Mouse (Mus musculus) midbrain, embryonic 15.5 days (tissue): ENCODE measurements around the gene Vdac1. TPM values are rescaled to one million over a fixed set of nuclear protein-coding genes. Genes with fewer than 3 reads are reported as not detected.

Experiments
- ATAC-seq: fragments of 200-750 bp; cut with Nextera tagmentation; replicated peaks from 2 replicates; pipeline ENCODE4 v1.8.0; 2017; ENCODE audit warnings: moderate TSS enrichment
- H3K27ac ChIP-seq: fragments of 300-500 bp; sonication (generic); 2 replicates; pipeline ENCODE4 v1.5.1; 2015; ENCODE audit warnings: mild to moderate bottlenecking, inconsistent platforms
- H3K27me3 ChIP-seq: fragments of 300-500 bp; sonication (generic); replicated peaks from 2 replicates; pipeline ENCODE4 v1.6.1; 2015; ENCODE audit warnings: inconsistent platforms
- H3K36me3 ChIP-seq: fragments of 300-500 bp; sonication (generic); replicated peaks from 2 replicates; pipeline ENCODE4 v1.6.1; 2015; ENCODE audit warnings: inconsistent platforms
- H3K4me1 ChIP-seq: fragments of 300-500 bp; sonication (generic); 2 replicates; pipeline ENCODE4 v1.6.1; 2015; ENCODE audit warnings: inconsistent platforms
- H3K4me2 ChIP-seq: fragments of 300-500 bp; sonication (generic); 2 replicates; pipeline ENCODE4 v1.6.1; 2015; ENCODE audit warnings: inconsistent platforms, mild to moderate bottlenecking, moderate library complexity
- H3K4me3 ChIP-seq: fragments of 300-500 bp; sonication (generic); 2 replicates; pipeline ENCODE4 v1.5.1; 2015; ENCODE audit warnings: mild to moderate bottlenecking, inconsistent platforms
- H3K9ac ChIP-seq: fragments of 300-500 bp; sonication (generic); 2 replicates; pipeline ENCODE4 v1.6.1; 2015; ENCODE audit warnings: mild to moderate bottlenecking, inconsistent platforms
- H3K9me3 ChIP-seq: fragments of 300-500 bp; sonication (generic); 2 replicates; pipeline ENCODE4 v1.6.1; 2016; ENCODE audit warnings: inconsistent platforms
- WGBS: fragments of 180-500 bp; shearing (Covaris S2); methylation state at CpG from one replicate; pipeline ENCODE4 v1.1.7; 2015; ENCODE audit warnings: mixed read lengths; 5-methylcytosine and 5-hydroxymethylcytosine counted together
- polyA plus RNA-seq: library from polyadenylated mRNA; unstranded; fragments of >200 nt; fragmentation: Nextera tagmentation; extraction: Ambion mirVana; gene quantifications from 2 replicates; pipeline ENCODE4 v1.2.1, GENCODE M21; 2015

Gene Vdac1
- 334 and 335 TPM in 2 replicates for polyA plus RNA-seq

DNA sequence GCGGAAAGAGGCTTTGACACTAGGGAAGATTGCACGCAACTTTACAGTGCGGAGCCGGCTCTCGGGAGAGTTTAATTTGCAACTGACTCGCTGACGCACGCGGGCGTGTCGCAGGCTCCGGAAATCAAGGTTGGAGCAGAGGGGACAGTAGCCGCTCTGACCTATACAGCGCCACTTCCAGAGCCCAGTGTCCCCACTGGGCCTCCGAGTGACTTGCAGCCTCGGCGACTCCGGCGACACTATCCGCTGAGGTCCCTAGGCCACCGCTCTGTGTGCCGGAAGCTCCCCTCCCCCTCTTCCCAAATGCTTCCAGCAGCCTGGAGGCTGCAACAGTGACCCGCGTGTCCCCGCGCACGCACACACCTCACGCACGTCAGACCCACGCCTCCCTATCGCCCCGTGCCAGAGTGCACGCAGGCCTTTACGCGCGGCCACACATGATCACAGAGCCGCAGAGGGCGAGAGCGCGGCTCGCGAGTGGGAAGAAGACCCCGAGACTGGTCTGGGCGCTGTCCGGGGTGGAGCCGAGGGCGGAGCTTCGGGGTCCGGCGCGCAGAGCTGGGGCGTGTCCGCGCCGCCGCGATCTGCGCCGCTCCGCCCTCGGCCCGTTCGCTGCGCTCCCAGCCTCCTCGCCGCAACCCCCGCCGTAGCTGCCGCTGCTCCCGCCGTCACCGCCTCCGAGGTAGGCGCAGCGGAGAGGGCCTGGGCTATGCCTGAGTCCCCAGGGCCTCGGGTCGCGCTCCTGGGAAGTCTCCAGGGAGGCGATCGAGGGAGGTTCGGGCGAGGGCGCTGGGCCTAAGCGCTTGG is at the start of gene Vdac1:
Vdac1 (plus strand) TSS at position 390 of the 807 bp plus-strand sequence.
- Histone ChIP-seq H3K36me3 (no peaks in the 10 kb centered on the region), H3K27ac (peak within 1 kb of the TSS; percentile 90), H3K9ac (peak within 1 kb of the TSS; percentile 94), H3K27me3 (no peaks in the 10 kb centered on the region), H3K4me1 (peaks cover 43% of the 10 kb centered on the region), H3K4me2 (peak within 1 kb of the TSS; percentile 86), H3K4me3 (peak within 1 kb of the TSS; percentile 94), H3K9me3 (no peaks in the 10 kb centered on the region)
- ATAC-seq, result peak; percentile 96
- under 1% methylated on average over 84 of the region's 84 CpGs for WGBS

DNA sequence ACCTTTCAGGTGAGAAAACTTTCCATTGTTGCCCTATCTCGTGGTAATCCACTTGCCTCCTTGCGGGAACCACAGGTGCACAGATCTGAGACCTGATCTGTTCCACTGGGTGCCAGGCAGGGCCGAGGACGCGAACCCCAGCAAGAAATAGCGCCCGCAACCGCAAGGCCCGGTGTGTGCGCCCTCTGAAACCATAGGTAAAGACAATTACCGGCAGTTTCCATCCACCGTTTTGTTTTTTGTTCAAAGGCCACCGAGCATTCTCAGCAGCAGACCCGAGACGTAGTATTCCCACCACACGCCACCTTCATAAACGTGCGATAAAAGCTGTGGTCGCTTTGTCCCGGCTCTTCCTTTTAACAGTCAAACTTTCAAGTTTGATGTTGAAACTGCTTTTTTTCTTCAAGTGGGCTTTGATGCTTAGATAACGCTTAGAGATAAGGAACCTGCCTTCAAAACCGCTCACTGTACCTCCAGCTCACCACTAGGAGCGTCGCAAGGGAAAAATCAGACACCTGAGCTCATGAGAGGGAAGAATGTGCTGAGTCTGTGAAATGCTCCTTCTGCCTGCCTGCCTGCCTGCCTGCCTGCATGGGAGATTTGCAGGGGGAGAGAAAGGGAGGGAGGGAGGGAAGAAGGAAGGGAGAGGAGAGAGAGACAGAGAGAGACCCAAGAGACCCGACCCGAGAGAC is 46.4 kb upstream of the Vdac1 start:
- H3K36me3 ChIP-seq, result no peaks in the 10 kb centered on the region
- no peak overlapping the region for H3K27ac ChIP-seq
- 0 out of 2 replicates have a peak, but pooled peaks cover 4% of the 10 kb centered on the region for H3K4me1 ChIP-seq
- H3K4me3 ChIP-seq, result no peak overlapping the region
- H3K9me3 ChIP-seq, result no peaks in the 10 kb centered on the region
- H3K27me3 ChIP-seq, result no peaks in the 10 kb centered on the region
- peak overlapping the region; percentile 25; the same call in 1 of the 2 replicates for H3K4me2 ChIP-seq
- WGBS, result 17% methylated on average over 26 of the region's 26 CpGs
- no peak overlapping the region for H3K9ac ChIP-seq
- 0 out of 2 replicates have a peak, but pooled peaks have one; percentile 73 for ATAC-seq

DNA sequence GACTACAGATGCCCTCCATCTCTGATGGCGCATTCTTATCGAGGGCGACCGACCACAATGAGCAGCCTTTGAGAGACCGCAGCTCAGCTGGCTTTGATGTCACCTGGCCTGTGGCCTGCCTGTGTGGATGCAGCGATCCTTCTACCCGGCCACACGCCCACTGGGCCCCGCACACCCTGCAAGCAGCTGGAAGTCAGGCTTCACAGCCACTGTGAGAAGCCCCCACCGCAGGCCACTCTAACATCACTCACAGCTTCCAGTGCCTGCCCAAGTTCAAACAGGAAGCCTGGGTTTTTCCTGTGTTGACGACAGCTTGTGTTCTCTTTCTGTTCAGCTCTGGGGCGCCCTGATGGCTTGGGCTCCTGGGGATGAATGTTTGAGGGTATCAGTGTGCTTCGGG is 42.2 kb upstream of the Vdac1 start:
- Histone ChIP-seq H3K9ac (no peak overlapping the region), H3K9me3 (no peaks in the 10 kb centered on the region), H3K27ac (no peak overlapping the region), H3K4me2 (no peak overlapping the region), H3K36me3 (no peaks in the 10 kb centered on the region), H3K27me3 (no peaks in the 10 kb centered on the region), H3K4me3 (no peak overlapping the region), H3K4me1 (0 out of 2 replicates have a peak, but pooled peaks cover 4% of the 10 kb centered on the region)
- 72% methylated on average over 13 of the region's 13 CpGs for WGBS
- ATAC-seq, result no peak

DNA sequence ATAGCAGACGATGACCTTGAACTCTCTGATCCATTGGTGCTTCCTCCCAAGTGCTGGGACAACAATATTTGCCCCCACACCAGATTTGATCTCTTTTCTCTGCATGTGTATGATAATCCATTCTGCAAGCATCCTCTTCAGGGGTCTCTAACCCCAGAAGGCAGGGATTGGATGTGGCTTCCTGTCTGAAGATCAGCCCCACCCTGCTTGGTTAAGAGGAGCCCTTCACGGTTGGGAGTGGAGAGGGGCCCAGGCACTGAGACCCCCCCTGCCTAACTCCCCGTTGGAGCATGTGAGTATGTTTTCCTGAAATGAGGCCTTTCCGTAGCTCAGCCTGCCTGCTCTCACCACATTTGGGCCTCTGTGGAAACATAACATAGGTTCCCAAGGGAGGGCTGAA is 41.0 kb upstream of the Vdac1 start:
- Histone ChIP-seq H3K27ac (no peak overlapping the region), H3K36me3 (no peaks in the 10 kb centered on the region), H3K4me1 (no peaks in the 10 kb centered on the region), H3K27me3 (no peaks in the 10 kb centered on the region), H3K9me3 (no peaks in the 10 kb centered on the region), H3K4me3 (no peak overlapping the region), H3K9ac (no peak overlapping the region), H3K4me2 (no peak overlapping the region)
- no peak for ATAC-seq
- WGBS, result 80% methylated on average over 4 of the region's 4 CpGs

DNA sequence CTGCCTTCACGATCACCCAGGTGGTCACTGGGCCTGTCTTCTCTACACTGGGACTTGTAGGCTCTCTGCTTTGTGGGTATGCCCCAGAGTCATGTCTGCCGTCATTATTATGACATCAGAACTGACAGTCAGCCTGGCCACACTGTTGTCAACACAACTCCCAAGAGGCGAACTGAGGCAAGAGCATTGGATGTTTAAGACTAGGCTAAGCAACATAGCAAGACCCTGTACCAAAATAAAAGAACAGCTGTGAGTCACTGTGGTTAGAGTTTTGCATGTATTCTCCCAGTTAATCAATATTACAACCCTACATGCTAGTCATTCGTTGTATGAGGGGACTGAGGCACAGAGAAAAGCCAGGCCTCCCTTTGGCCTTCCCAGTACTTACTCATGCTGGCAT is 40.1 kb upstream of the Vdac1 start:
- no peak overlapping the region for H3K4me2 ChIP-seq
- H3K27me3 ChIP-seq, result no peaks in the 10 kb centered on the region
- no peak overlapping the region for H3K4me3 ChIP-seq
- H3K4me1 ChIP-seq, result no peaks in the 10 kb centered on the region
- no peaks in the 10 kb centered on the region for H3K9me3 ChIP-seq
- no peak for ATAC-seq
- 87% methylated on average over 4 of the region's 4 CpGs for WGBS
- no peak overlapping the region for H3K9ac ChIP-seq
- no peak overlapping the region for H3K27ac ChIP-seq
- no peaks in the 10 kb centered on the region for H3K36me3 ChIP-seq

DNA sequence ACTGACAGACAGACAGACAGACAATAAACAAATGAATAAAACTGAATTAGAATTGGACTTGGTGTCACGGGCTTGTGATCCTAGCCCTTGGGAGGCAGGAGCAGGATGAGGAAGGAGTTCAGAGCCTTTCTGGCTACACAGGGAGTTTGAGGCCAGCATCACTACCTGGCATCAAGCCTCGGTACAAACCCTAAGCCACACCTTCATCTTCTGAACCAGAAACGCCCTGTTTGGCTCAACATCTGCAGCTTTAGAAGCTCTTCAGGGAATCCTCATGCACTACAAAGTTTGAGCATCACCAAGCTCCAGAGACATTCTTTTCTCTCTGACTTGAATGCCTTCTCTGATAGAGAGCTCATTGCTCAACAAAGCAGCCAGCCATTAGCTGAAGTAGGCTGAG is 39.1 kb upstream of the Vdac1 start:
- Histone ChIP-seq H3K4me2 (no peak overlapping the region), H3K4me3 (no peak overlapping the region), H3K27me3 (no peaks in the 10 kb centered on the region), H3K36me3 (no peaks in the 10 kb centered on the region), H3K9me3 (no peaks in the 10 kb centered on the region), H3K9ac (no peak overlapping the region), H3K4me1 (no peaks in the 10 kb centered on the region), H3K27ac (no peak overlapping the region)
- 69% methylated on average over 3 of the region's 3 CpGs for WGBS
- ATAC-seq, result no peak

DNA sequence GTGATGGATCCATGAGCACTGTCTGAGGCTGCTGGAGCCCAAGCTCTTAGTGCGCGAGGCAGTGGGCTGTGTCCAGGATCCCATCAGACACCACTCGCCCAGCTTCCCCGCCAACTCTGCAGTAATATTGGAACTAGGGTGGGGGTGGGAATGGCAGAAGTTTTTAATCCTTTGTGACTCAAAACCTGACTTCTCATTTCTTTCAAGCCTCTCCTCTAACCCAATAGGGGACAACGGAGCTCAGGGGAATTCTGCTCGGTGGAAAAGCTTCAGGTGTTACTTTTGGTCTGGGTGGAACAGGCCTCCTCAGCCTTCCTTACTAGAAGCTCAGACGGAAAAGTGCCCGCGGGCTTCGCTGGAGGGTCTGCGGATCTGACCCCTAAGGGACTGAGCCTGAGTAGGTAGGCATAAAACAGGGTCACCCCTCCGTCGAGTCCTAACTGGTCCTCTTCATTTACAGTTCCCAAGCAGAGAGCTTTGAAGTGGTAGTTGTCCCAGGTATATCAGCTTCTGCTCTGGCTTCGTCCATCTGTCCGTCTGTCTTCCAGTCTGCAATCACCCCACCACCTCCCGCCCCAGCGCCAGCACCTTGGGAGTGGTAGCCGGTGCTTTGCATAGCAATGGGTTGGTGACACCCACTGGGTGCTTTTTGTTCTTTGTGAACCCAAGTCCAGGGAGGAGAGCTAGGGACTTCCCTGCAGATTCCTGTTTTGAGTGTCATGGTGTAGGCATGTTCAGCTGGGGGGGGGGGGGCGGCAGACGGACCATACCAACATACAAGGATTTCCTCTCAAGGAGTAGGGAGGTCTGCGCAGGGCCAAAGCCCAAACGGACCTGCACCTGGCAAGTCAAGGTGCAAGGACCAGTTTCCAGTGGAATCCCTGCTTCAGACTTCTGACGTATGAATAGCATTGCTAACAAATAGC is 36.0 kb upstream of the Vdac1 start:
- no peak overlapping the region for H3K27ac ChIP-seq
- H3K36me3 ChIP-seq, result no peaks in the 10 kb centered on the region
- H3K27me3 ChIP-seq, result no peaks in the 10 kb centered on the region
- ATAC-seq, result no peak
- WGBS, result 60% methylated on average over 23 of the region's 23 CpGs
- H3K4me1 ChIP-seq, result no peaks in the 10 kb centered on the region
- no peak overlapping the region for H3K9ac ChIP-seq
- H3K4me3 ChIP-seq, result no peak overlapping the region
- no peak overlapping the region for H3K4me2 ChIP-seq
- H3K9me3 ChIP-seq, result no peaks in the 10 kb centered on the region

DNA sequence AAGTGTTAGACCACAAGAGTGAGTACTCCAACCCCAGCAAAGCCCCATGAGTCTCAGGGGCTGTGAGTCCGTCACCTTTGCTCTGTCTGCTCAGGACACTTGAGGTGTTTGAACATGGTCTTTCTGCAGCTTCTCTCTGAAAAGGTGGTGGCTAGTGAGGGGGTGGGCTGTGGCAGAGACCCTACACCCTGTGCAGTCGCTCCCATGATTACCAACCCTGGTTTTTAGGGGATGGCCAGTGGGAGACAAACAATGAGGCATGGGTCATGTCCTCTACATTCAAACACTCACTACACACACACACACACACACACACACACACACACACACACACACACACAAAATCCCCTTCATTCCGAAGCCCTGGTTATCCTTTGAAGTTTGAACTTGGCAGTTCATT is 33.3 kb upstream of the Vdac1 start:
- WGBS, result 70% methylated on average over 3 of the region's 3 CpGs
- no peaks in the 10 kb centered on the region for H3K27me3 ChIP-seq
- ATAC-seq, result no peak

DNA sequence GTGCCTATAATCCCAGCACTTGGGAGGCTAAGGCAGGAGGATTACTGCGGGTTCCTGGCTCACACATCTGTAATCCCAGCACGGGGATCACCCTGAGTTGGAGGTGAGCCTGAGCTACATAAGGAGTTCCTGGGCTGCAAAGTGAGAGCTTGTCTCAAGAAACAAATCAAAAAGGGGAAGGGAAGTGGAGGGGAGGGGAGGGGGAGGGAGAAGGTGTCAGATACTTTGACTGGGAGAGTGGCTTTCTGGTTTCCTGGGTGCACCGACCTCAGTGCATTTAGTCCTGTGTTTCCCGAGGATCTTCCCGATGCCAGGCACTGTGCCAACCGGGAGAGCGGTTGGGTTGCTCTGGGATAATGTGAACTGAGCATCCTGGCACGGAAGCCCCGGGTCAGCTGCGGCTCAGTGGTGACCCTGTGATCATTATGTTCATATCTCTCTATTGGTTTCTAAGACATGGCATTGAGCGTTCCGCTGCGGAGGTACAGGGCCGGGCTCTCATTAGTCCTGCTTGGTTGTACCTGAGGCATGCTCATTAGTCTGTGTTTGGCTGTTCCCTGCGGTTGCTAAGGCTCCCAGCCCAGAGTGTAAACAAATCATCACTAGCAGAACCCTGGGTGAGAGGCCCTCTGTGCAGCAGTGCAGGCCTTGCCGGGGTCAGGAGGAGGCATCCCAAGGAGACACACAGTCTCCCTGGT is 28.1 kb upstream of the Vdac1 start:
- H3K27ac ChIP-seq, result peak overlapping the region; percentile 48
- no peak overlapping the region for H3K4me2 ChIP-seq
- H3K4me1 ChIP-seq, result peaks cover 6% of the 10 kb centered on the region
- 44% methylated on average over 16 of the region's 16 CpGs for WGBS
- no peak overlapping the region for H3K9ac ChIP-seq
- ATAC-seq, result peak; percentile 50; the same call in 1 of the 2 replicates
- no peaks in the 10 kb centered on the region for H3K36me3 ChIP-seq
- H3K4me3 ChIP-seq, result no peak overlapping the region
- no peaks in the 10 kb centered on the region for H3K9me3 ChIP-seq
- no peaks in the 10 kb centered on the region for H3K27me3 ChIP-seq

More for the DNA sequence above, 33.3 kb upstream of the Vdac1 start:
- no peak overlapping the region for H3K9ac ChIP-seq
- no peak overlapping the region for H3K4me3 ChIP-seq
- no peaks in the 10 kb centered on the region for H3K4me1 ChIP-seq
- no peaks in the 10 kb centered on the region for H3K36me3 ChIP-seq
- no peak overlapping the region for H3K4me2 ChIP-seq
- H3K9me3 ChIP-seq, result no peaks in the 10 kb centered on the region
- H3K27ac ChIP-seq, result no peak overlapping the region

DNA sequence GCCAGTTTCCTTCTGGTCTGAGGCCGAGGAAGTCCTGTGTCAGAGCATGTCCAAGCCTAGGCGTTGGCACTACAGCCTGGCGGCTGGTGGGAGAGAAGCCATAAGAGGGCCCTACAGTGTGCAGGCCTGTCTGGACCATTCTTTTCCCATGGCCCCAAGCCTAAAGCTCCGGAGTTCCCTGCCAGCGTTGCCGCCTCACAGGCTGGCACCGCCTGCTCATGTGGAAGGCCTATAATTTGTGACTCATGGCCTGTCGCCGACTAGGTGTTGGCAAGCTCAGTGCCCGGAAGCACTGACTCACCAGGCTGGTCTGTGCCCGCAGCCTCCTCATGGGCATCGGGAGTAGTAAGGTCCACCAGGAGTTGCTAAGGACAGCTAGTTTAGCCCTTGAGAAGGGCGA is 27.0 kb upstream of the Vdac1 start:
- Histone ChIP-seq H3K9ac (no peak overlapping the region), H3K27ac (no peak overlapping the region), H3K4me2 (no peak overlapping the region), H3K9me3 (no peaks in the 10 kb centered on the region), H3K27me3 (no peaks in the 10 kb centered on the region), H3K36me3 (no peaks in the 10 kb centered on the region), H3K4me1 (peaks cover 6% of the 10 kb centered on the region), H3K4me3 (no peak overlapping the region)
- WGBS, result 89% methylated on average over 13 of the region's 13 CpGs
- ATAC-seq, result no peak

DNA sequence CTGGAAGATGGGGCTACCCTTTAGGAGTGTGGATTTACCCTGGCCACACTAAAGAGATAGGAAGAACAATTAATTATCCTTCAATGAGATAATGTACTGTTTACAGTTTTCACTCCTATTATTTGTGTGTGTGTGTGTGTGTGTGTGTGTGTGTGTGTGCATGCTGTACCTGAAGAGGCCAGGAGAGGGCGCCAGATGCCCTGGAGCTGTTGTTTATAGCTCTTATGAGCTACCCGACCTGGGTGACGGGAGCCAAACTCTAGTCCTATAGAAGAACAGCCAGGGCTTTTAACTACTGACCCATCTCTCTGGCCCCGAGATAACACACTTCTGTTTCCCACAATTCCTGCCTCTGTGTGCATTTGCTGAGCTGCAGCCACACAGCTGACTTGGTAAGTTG is 25.4 kb upstream of the Vdac1 start:
- Histone ChIP-seq H3K4me3 (no peak overlapping the region), H3K9ac (no peak overlapping the region), H3K27me3 (no peaks in the 10 kb centered on the region), H3K4me1 (peaks cover 6% of the 10 kb centered on the region), H3K4me2 (no peak overlapping the region), H3K27ac (no peak overlapping the region), H3K36me3 (no peaks in the 10 kb centered on the region), H3K9me3 (no peaks in the 10 kb centered on the region)
- ATAC-seq, result no peak
- WGBS, result 87% methylated on average over 4 of the region's 4 CpGs
